Mouse (Mus musculus) embryonic fibroblast, embryonic 13.5 days (primary cell): ENCODE results near the gene Cd248. TPM values are rescaled to one million over a fixed set of nuclear protein-coding genes. Genes with fewer than 3 reads are reported as not detected.

Experiments used
- H3K27ac ChIP-seq: 2 replicates; pipeline ENCODE4 v1.5.1; 2012; ENCODE audit warnings: low read length, control low read depth, inconsistent platforms; ENCODE audit not compliant: insufficient read depth
- H3K4me1 ChIP-seq: 2 replicates; pipeline ENCODE4 v1.6.1; 2011; ENCODE audit warnings: low read length; ENCODE audit not compliant: control insufficient read depth, insufficient read depth
- H3K4me3 ChIP-seq: 2 replicates; pipeline ENCODE4 v1.5.1; 2011; ENCODE audit warnings: mild to moderate bottlenecking, control low read depth, low read length; ENCODE audit not compliant: insufficient read depth
- CTCF ChIP-seq: IDR thresholded peaks from 2 replicates; pipeline ENCODE4 v1.5.1; 2011; ENCODE audit warnings: mild to moderate bottlenecking, control low read depth, low read length, moderate library complexity, borderline replicate concordance; ENCODE audit not compliant: insufficient read depth
- POLR2A ChIP-seq: IDR thresholded peaks from 2 replicates; pipeline ENCODE4 v1.6.1; 2011; ENCODE audit warnings: low read depth, mild to moderate bottlenecking, control low read depth, low read length, moderate library complexity
- polyA plus RNA-seq: library from polyadenylated mRNA; stranded (reverse); fragments of >200 nt; gene quantifications from 2 replicates; pipeline ENCODE4 v1.2.4, GENCODE M21; 2011; ENCODE audit warnings: low read depth; ENCODE audit not compliant: missing spikeins, insufficient read length

Gene Cd248
- polyA plus RNA-seq, 1 experiment = 202 TPM

GRCm38 (mm10) chr19:5039301-5040114 is 28.4 kb upstream of the Cd248 start:
- TF ChIP-seq POLR2A (no peak), CTCF (no peak)
- Histone ChIP-seq H3K4me3 (peak overlapping the region; percentile 70), H3K27ac (no peak overlapping the region), H3K4me1 (peaks cover 6% of the 10 kb centered on the region; the same call in 1 of the 2 replicates)

GRCm38 (mm10) chr19:5040862-5041523 is 26.9 kb upstream of the Cd248 start, which contains the start of gene Brms1:
Brms1 (plus strand) TSS chr19:5041354.
- H3K27ac ChIP-seq = peak within 1 kb of the TSS; percentile 45
- H3K4me3 ChIP-seq = peak within 1 kb of the TSS; percentile 70
- TF ChIP-seq CTCF (no peak), POLR2A (peak; percentile 59)
- peaks cover 11% of the 10 kb centered on the region; the same call in 1 of the 2 replicates for H3K4me1 ChIP-seq

GRCm38 (mm10) chr19:5041588-5041987 is 26.3 kb upstream of the Cd248 start:
- TF ChIP-seq CTCF (no peak), POLR2A (no peak; the same call in 1 of the 2 replicates)
- Histone ChIP-seq H3K4me3 (peak overlapping the region; percentile 70), H3K4me1 (peaks cover 11% of the 10 kb centered on the region; the same call in 1 of the 2 replicates), H3K27ac (peak overlapping the region; percentile 45)

GRCm38 (mm10) chr19:5045531-5045930 is 22.3 kb upstream of the Cd248 start:
- H3K4me3 ChIP-seq = no peak overlapping the region
- H3K4me1 ChIP-seq = peaks cover 10% of the 10 kb centered on the region; the same call in 1 of the 2 replicates
- 0 out of 2 replicates have a peak overlapping the region, but pooled peaks have one; percentile 8 for H3K27ac ChIP-seq
- TF ChIP-seq CTCF (no peak), POLR2A (no peak)

- H3K4me1 ChIP-seq = 0 out of 2 replicates have a peak, but pooled peaks cover 7% of the 10 kb centered on the region
- TF ChIP-seq CTCF = no peak
- no peak for TF ChIP-seq POLR2A
- no peak overlapping the region for H3K27ac ChIP-seq
- H3K4me3 ChIP-seq = no peak overlapping the region
Observed at GRCm38 (mm10) chr19:5048138-5049056, 19.5 kb upstream of the Cd248 start.

- Histone ChIP-seq H3K4me1 (0 out of 2 replicates have a peak, but pooled peaks cover 7% of the 10 kb centered on the region), H3K4me3 (no peak overlapping the region), H3K27ac (peak overlapping the region; percentile 65)
- TF ChIP-seq POLR2A (no peak), CTCF (no peak)
Observed at GRCm38 (mm10) chr19:5049325-5049724, 18.6 kb upstream of the Cd248 start.

- Histone ChIP-seq H3K4me3 (peak within 1 kb of the TSS; percentile 69), H3K4me1 (0 out of 2 replicates have a peak, but pooled peaks cover 7% of the 10 kb centered on the region), H3K27ac (peak within 1 kb of the TSS; percentile 87)
- TF ChIP-seq POLR2A (peak; percentile 88), CTCF (no peak)
Observed at GRCm38 (mm10) chr19:5050047-5050905, 17.6 kb upstream of the Cd248 start, which contains the start of gene Rin1. Rin1 (plus strand) TSS chr19:5050481.

GRCm38 (mm10) chr19:5051031-5051430 is 16.8 kb upstream of the Cd248 start:
- TF ChIP-seq POLR2A (no peak; the same call in 1 of the 2 replicates), CTCF (no peak)
- Histone ChIP-seq H3K4me3 (peak overlapping the region; percentile 69), H3K4me1 (0 out of 2 replicates have a peak, but pooled peaks cover 2% of the 10 kb centered on the region), H3K27ac (peak overlapping the region; percentile 87)
